Mouse (Mus musculus): ENCODE data around the gene Nav2. TPM values are rescaled to one million over a fixed set of nuclear protein-coding genes. Genes with fewer than 3 reads are reported as not detected.

The Nav2 gene
- total and polyA plus RNA-seq, 3 experiments, result 2.0 to 2.7 TPM; not detected in 1

GRCm38 (mm10) chr7:49251308-49251638, 342.8 kb downstream of the Nav2 start (continued):
- TF ChIP-seq NRF1 (IDR thresholded peaks at IDR 0.05; ENCODE audit: insufficient read depth, low read depth, low read length, poor library complexity, severe bottlenecking) (no peak), CHD1 (IDR thresholded peaks at IDR 0.05; ENCODE audit: low read depth, low read length) (no peak), ZNF384 (IDR thresholded peaks at IDR 0.05; ENCODE audit: low read depth, low read length) (no peak; the same call in 1 of the 2 replicates), SIN3A (IDR thresholded peaks at IDR 0.05; ENCODE audit: low read length) (peak; percentile 65; the same call in 1 of the 2 replicates), RAD21 (IDR thresholded peaks at IDR 0.05; ENCODE audit: low read depth, low read length) (no peak), MYB (IDR thresholded peaks at IDR 0.05; ENCODE audit: low read depth, low read length) (no peak), MAX (IDR thresholded peaks at IDR 0.05; ENCODE audit: low read length) (no peak), KAT2A (conservative IDR thresholded peaks at IDR 0.05; ENCODE audit: low read depth, low read length) (no peak), ZKSCAN1 (IDR thresholded peaks at IDR 0.05; ENCODE audit: low read depth, low read length) (no peak), POLR2AphosphoS2 (IDR thresholded peaks at IDR 0.05; ENCODE audit: low read length) (no peak), E2F4 (IDR thresholded peaks at IDR 0.05; ENCODE audit: borderline replicate concordance, low read depth, low read length) (no peak)

- TF ChIP-seq EP300 (IDR thresholded peaks at IDR 0.05; ENCODE audit: low read depth in 1 of 2, low read length in 2 of 2), result peak in 1 of 2 experiments; percentile 9; a peak in 1 of 4 replicates
- TF ChIP-seq GABPA (IDR thresholded peaks at IDR 0.05; ENCODE audit: low read depth, low read length), result no peak
- no peak for TF ChIP-seq MYC (IDR thresholded peaks at IDR 0.05; ENCODE audit: low read depth, low read length)
- H3K9me3 ChIP-seq (replicated peaks; ENCODE audit: insufficient read depth, low read length), result no peaks in the 10 kb centered on the region
- H3K79me2 ChIP-seq (ENCODE audit: control insufficient read depth, insufficient read depth, low read length, poor library complexity), result peaks cover 4% of the 10 kb centered on the region
- peak; percentile 63 for DNase-seq (ENCODE audit: low read depth, low spot score)
- no peaks in the 10 kb centered on the region for H3K27me3 ChIP-seq (ENCODE audit: control insufficient read depth in 1 of 2, insufficient read depth in 2 of 2, low read length in 2 of 2)
- peak overlapping the region; percentile 96 for H3K27ac ChIP-seq (ENCODE audit: control insufficient read depth, low read depth, low read length)
- peaks cover 18 to 53% of the 10 kb centered on the region in 2 experiments for H3K4me1 ChIP-seq (ENCODE audit: control insufficient read depth in 1 of 2, insufficient read depth in 2 of 2, low read length in 2 of 2)
- peaks cover 0 to 49% of the 10 kb centered on the region in 2 experiments; a peak in 2 of 4 replicates for H3K36me3 ChIP-seq (ENCODE audit: control insufficient read depth in 1 of 2, insufficient read depth in 2 of 2, low read length in 2 of 2)
- peak overlapping the region in 1 of 2 experiments; percentile 13; a peak in 1 of 4 replicates for H3K4me3 ChIP-seq (ENCODE audit: control insufficient read depth in 1 of 2, insufficient read depth in 1 of 2, low read depth in 2 of 2, low read length in 2 of 2)
- H3K9ac ChIP-seq (ENCODE audit: control insufficient read depth, low read depth, low read length, poor library complexity, severe bottlenecking), result peak overlapping the region; percentile 52
Measured at GRCm38 (mm10) chr7:49252444-49252843, 343.9 kb downstream of the Nav2 start.

GRCm38 (mm10) chr7:49252902-49253301, 344.4 kb downstream of the Nav2 start:
- H3K79me2 ChIP-seq (ENCODE audit: control insufficient read depth, insufficient read depth, low read length, poor library complexity), result peaks cover 2% of the 10 kb centered on the region; the same call in 1 of the 2 replicates
- H3K9me3 ChIP-seq (replicated peaks; ENCODE audit: insufficient read depth, low read length), result no peaks in the 10 kb centered on the region
- H3K4me1 ChIP-seq (ENCODE audit: control insufficient read depth in 1 of 2, insufficient read depth in 2 of 2, low read length in 2 of 2), result peaks cover 18 to 50% of the 10 kb centered on the region in 2 experiments
- H3K27me3 ChIP-seq (ENCODE audit: control insufficient read depth in 1 of 2, insufficient read depth in 2 of 2, low read length in 2 of 2), result no peaks in the 10 kb centered on the region
- H3K4me3 ChIP-seq (ENCODE audit: control insufficient read depth in 1 of 2, insufficient read depth in 1 of 2, low read depth in 2 of 2, low read length in 2 of 2), result peak overlapping the region; percentile 14 to 20; a peak in 2 of 4 replicates
- H3K36me3 ChIP-seq (ENCODE audit: control insufficient read depth in 1 of 2, insufficient read depth in 2 of 2, low read length in 2 of 2), result peaks cover 0 to 49% of the 10 kb centered on the region in 2 experiments; a peak in 2 of 4 replicates
- peak overlapping the region; percentile 96 for H3K27ac ChIP-seq (ENCODE audit: control insufficient read depth, low read depth, low read length)
- peak; percentile 95 for DNase-seq (ENCODE audit: low read depth, low spot score)
- H3K9ac ChIP-seq (ENCODE audit: control insufficient read depth, low read depth, low read length, poor library complexity, severe bottlenecking), result peak overlapping the region; percentile 59
- TF ChIP-seq CTCF (IDR thresholded peaks at IDR 0.05 in 2 of 3, conservative IDR thresholded peaks at IDR 0.05 in 1 of 3; ENCODE audit: control insufficient read depth in 1 of 3, insufficient read depth in 1 of 3, low read depth in 2 of 3, low read length in 3 of 3, poor library complexity in 1 of 3, severe bottlenecking in 1 of 3), result no peak
- no peak for TF ChIP-seq SMC3 (IDR thresholded peaks at IDR 0.05; ENCODE audit: low read depth, low read length)
- no peak for TF ChIP-seq POLR2AphosphoS2 (IDR thresholded peaks at IDR 0.05; ENCODE audit: low read length)
- no peak for TF ChIP-seq ELF1 (IDR thresholded peaks at IDR 0.05; ENCODE audit: low read depth, low read length)
- TF ChIP-seq ZNF384 (IDR thresholded peaks at IDR 0.05; ENCODE audit: low read depth, low read length), result peak; percentile 96
- TF ChIP-seq MYC (IDR thresholded peaks at IDR 0.05; ENCODE audit: low read depth, low read length), result peak; percentile 81; the same call in 1 of the 2 replicates
- peak; percentile 74; a peak in 3 of 4 replicates for TF ChIP-seq EP300 (IDR thresholded peaks at IDR 0.05; ENCODE audit: low read depth in 1 of 2, low read length in 2 of 2)
- peak; percentile 67; the same call in 1 of the 2 replicates for TF ChIP-seq GABPA (IDR thresholded peaks at IDR 0.05; ENCODE audit: low read depth, low read length)
- peak; percentile 82 for TF ChIP-seq MAFK (IDR thresholded peaks at IDR 0.05; ENCODE audit: borderline replicate concordance, low read depth, low read length)
- no peak; a peak in 1 of 4 replicates for TF ChIP-seq USF2 (IDR thresholded peaks at IDR 0.05; ENCODE audit: borderline replicate concordance in 1 of 2, insufficient read depth in 1 of 2, low read depth in 1 of 2, low read length in 2 of 2)
- no peak for TF ChIP-seq BHLHE40 (IDR thresholded peaks at IDR 0.05; ENCODE audit: borderline replicate concordance, low read depth, low read length)
- no peak for TF ChIP-seq ZMIZ1 (IDR thresholded peaks at IDR 0.05; ENCODE audit: low read depth, low read length)
- no peak for TF ChIP-seq POLR2A (IDR thresholded peaks at IDR 0.05; ENCODE audit: control insufficient read depth in 1 of 2, insufficient read depth in 1 of 2, low read depth in 1 of 2, low read length in 2 of 2, poor library complexity in 1 of 2)
- TF ChIP-seq CHD2 (IDR thresholded peaks at IDR 0.05; ENCODE audit: low read length), result no peak
- TF ChIP-seq NELFE (IDR thresholded peaks at IDR 0.05; ENCODE audit: low read depth, low read length), result peak; percentile 36; the same call in 1 of the 2 replicates
- no peak for TF ChIP-seq NRF1 (IDR thresholded peaks at IDR 0.05; ENCODE audit: insufficient read depth, low read depth, low read length, poor library complexity, severe bottlenecking)
- peak; percentile 87 for TF ChIP-seq ETS1 (IDR thresholded peaks at IDR 0.05; ENCODE audit: low read depth, low read length)
- TF ChIP-seq TBP (IDR thresholded peaks at IDR 0.05; ENCODE audit: low read depth, low read length), result peak; percentile 55; the same call in 1 of the 2 replicates
- TF ChIP-seq GATA1 (IDR thresholded peaks at IDR 0.05; ENCODE audit: low read depth, low read length), result no peak
- TF ChIP-seq UBTF (IDR thresholded peaks at IDR 0.05; ENCODE audit: borderline replicate concordance, insufficient read depth, low read depth, low read length), result no peak
- no peak for TF ChIP-seq KAT2A (conservative IDR thresholded peaks at IDR 0.05; ENCODE audit: low read depth, low read length)
- no peak for TF ChIP-seq MYB (IDR thresholded peaks at IDR 0.05; ENCODE audit: low read depth, low read length)

All from MEL (cell line).